Mouse (Mus musculus) gastrocnemius, postnatal 14 days (tissue): ENCODE data around the gene Col5a1. TPM values are rescaled to one million over a fixed set of nuclear protein-coding genes. Genes with fewer than 3 reads are reported as not detected.

ENCODE experiments used
- DNase-seq: peaks from one replicate; pipeline ENCODE4 v3.0.0; 2021; ENCODE audit warnings: mixed read lengths
- intact Hi-C: fragments of 180-260 bp; cut with DNase I; formaldehyde crosslinking; loops from one replicate; pipeline ENCODE4 v1.15.1; 2025; ENCODE audit warnings: low total_unique reads
- total RNA-seq, 2 experiments: library from RNA; stranded (reverse); gene quantifications; 2 replicates each; pipeline ENCODE4 v1.2.3; 2021

Gene Col5a1
- total RNA-seq, 2 experiments from 2014 or later = 124 to 170 TPM

- intact Hi-C loops = no loop called here
- DNase-seq = no peak
Observed at GRCm38 (mm10) chr2:28047092-28047491, 160.9 kb downstream of the Col5a1 start.

GRCm38 (mm10) chr2:28059922-28060321 is 173.7 kb downstream of the Col5a1 start:
- DNase-seq = no peak
- intact Hi-C loops = no loop called here

GRCm38 (mm10) chr2:28063711-28064338 is 177.6 kb downstream of the Col5a1 start:
- no peak for DNase-seq
- intact Hi-C loops = no loop called here

GRCm38 (mm10) chr2:28064339-28065080 is 178.3 kb downstream of the Col5a1 start:
- no peak for DNase-seq
- intact Hi-C loops = no loop called here

- intact Hi-C loops = no loop called here
- no peak for DNase-seq
Observed at GRCm38 (mm10) chr2:28065081-28065651, 178.9 kb downstream of the Col5a1 start.

- DNase-seq = no peak
- intact Hi-C loops = no loop called here
Observed at GRCm38 (mm10) chr2:28066686-28067085, 180.5 kb downstream of the Col5a1 start.

- intact Hi-C loops = no loop called here
Observed at GRCm38 (mm10) chr2:28067175-28067574, 180.9 kb downstream of the Col5a1 start.

DNA sequence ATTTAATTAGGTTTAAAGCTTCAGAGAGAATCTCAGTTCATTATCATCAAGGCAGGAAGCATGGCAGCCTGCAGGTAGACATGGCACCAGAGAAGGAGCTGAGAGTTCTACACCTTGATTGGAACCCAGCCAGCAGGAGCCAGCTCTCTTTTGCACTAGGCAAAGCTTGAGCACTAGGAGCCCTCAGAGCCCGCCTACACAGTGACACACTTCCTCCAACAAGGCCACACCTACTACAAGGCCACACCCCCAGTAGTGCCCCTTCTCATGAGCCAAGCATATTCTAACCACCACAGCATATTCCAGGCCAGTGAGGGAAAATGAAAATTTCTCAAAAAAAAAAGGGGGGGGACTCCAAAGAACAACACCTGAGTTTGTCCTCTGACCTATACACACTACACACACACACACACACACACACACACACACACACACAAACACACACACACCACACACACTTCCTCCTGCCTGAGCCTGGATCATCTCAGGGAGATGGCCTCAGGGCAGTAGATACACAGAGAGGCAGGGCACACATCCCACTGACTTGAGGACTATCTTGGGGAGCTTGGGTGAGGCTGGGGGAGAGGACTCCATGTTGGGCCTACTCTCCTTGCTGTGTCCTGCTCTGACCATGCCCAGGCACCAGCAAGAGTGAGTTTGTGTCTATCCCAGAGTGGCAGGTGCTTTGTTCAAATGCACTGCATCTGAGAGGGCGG is 181.8 kb downstream of the Col5a1 start:
- DNase-seq = no peak
- intact Hi-C loops = no loop called here

More at GRCm38 (mm10) chr2:28067175-28067574, 180.9 kb downstream of the Col5a1 start:
- DNase-seq = no peak

GRCm38 (mm10) chr2:28068537-28068878 is 182.3 kb downstream of the Col5a1 start:
- intact Hi-C loops = no loop called here
- DNase-seq = no peak

GRCm38 (mm10) chr2:28075616-28076187 is 189.5 kb downstream of the Col5a1 start:
- no peak for DNase-seq
- intact Hi-C loops = no loop called here

- intact Hi-C loops = no loop called here
- no peak for DNase-seq
Observed at GRCm38 (mm10) chr2:28084768-28085167, 198.5 kb downstream of the Col5a1 start, which contains the start of gene Fcnb. Gene Fcnb, minus strand, starts transcription at chr2:28084885.

DNA sequence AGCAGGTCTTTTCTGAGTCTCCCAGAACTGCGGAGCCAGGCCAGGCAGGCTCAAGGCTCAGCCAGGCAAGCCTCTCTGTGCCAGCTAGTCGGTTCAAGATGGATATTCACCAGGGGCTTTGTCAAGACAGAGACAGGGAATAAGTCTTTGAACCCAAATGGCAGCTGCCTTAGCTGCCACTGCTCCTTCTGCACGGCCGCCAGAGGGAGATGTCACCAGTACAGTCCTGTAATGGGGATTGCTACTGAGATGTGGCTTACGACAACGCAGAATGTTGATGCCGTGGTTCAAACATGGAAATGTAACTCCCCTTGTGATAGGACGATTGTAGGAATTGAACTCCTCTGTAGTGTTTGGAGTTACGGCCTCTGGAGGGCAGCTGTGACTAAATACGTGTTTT is 199.9 kb downstream of the Col5a1 start:
- DNase-seq = no peak
- intact Hi-C loops = no loop called here

DNA sequence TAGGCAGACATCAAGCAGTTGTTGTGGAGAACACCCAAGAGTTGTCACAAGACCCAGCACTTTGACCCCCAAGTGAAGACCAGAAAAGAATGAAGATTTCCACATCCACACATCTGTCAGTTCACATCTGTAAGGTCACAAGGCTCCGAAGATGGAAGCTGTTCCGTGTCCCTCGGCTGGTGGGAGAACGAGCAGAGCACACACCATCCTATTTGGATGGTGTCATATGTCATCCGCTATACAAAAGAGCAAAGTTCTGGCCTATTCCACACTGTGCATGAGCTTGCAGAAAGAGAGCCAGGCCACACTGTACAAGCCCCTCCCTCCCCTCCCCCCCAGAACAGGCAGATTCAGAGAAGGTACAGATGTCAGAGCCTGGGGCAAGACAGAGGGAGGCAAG is 202.9 kb downstream of the Col5a1 start:
- no peak for DNase-seq
- intact Hi-C loops = no loop called here

Other genes with a start within 250 kb of the Col5a1 start
- 10 to 100 TPM; 48.4 to 53.6 TPM for gene Rxra, start 210.0 kb upstream of the Col5a1 start, total RNA-seq
- gene Fcnb, start 198.5 kb downstream of the Col5a1 start, total RNA-seq = not detected